Mouse (Mus musculus) ovary, adult 18-20 months (tissue): ENCODE data around the gene Nxf7.
"Not testable (repeated sequence)": the region's sequence is repeated elsewhere in the genome, so short reads cannot be mapped to it uniquely, and the experiment has no call there.

ENCODE experiments used
- DNase-seq: peaks from one replicate; pipeline ENCODE4 v3.0.0; 2022; ENCODE audit warnings: low spot score, mixed read lengths

Nxf7 gene

DNA sequence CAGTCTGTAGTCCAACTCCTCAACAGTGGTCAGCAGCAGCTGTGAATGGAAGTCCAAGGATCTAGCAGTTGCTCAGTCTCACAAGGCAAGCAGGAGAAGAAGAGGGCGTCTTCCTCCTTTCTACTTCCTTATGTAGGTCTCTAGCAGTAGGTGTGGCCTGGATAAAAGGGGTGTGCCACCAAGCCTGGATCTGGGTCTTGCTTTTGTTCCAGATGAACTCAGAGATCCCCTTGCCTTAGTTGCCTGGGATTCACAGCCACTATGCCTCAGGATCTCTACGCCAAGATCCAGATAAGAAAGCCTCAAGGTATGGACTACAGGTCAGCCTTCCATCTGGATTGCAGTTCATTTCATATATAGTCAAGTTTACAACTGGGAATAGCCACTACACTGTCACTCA, at the start of gene Nxf7:
Gene Nxf7 (minus strand): TSS at position 101 of the 400 bp plus-strand sequence.
- no peak for DNase-seq

DNA sequence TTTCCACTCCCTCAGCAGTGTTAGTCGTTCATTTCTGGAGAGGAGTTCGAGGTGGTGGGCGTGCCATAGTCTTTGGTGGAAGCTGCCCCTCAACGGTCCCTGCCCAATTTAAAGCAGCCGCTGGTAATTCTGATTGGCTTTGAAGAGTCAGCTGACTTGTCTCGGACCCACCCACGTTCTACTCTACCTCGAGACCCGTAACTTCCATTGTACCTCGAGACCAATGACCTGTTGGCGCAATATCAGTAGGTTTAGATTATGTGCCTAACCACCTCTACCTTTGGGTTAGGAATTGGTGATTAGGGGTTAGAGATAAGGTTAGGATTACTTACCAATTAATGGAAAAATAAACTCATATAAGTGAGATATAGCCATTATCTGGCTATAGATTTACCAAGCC, 29.0 kb upstream of the Nxf7 start, which contains the start of gene Prame:
Gene Prame (minus strand): TSS at position 101 of the 400 bp plus-strand sequence.
- no peak for DNase-seq

DNA sequence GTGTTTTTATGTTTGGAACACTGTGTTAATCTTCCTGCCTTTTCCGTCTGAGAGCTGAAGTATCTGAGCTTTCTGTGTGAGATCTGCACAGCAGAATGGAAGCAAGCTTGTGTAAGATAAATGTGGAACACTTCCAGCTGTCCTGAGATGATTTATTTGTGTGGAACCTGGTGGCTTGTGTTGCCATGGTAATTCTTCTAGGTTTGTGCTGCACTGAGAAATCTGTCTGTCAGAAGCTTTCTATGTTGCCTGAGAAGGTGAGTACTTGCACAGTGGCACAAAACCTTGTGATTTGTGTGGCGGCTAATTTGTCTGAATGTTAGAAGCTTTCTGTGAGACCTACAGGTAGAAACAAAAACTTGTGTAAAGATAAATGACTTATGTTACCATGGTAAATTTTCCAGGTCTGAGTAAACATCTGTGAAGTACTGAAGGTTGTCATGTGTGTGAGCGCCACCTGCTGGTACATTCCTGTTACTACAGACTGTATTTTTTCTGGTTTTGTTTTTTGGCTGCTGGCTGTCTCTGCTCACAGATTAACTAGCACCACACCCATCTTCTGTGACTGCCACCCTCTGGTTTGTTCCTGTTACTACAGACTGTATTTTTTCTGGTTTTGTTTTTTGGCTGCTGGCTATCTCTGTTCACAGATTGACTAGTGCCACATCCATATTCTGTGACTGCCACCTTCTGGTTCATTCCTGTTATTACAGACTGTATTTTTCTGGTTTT, 2.9 kb upstream of the Nxf7 start:
- not testable (repeated sequence) for DNase-seq

DNA sequence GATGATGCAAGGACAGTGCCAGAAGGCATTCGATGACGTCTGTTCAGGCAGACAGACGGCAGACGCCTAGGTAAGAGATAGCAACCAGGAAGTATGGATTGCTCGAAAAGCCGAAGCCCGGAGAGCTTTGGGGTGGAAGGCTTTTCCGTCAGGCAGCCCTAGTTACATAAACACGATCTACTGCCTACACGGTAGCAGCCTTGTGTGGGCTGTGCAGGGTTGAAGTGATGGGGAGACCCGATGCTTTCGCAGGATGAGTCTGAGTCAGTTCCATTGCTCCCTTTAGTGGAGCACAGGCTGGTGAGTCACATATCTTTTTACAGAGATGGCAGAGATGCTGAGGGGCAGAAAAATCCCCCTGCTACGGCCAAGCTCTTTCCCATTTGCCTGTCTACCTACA, 481 bp downstream of the Nxf7 start:
- no peak for DNase-seq

DNA sequence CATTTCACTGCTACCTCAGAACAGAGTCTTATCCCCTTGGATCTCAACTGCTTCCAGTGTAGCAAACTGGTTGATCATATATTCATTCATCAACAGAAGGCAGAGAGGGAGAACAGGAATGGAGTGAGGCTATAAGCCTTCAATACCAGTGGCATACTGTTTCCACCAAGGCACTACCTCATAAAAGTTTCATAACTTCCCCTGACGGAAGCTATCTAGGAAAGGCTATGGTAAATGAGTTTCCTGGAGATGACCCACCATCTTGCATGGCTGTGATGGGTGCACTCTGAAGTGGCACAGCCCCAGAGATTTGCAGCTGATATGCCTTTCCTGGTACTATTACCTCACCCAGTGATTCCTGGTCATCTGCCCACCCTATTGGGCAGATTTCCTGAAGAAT, 22.2 kb downstream of the Nxf7 start:
- DNase-seq = no peak

DNA sequence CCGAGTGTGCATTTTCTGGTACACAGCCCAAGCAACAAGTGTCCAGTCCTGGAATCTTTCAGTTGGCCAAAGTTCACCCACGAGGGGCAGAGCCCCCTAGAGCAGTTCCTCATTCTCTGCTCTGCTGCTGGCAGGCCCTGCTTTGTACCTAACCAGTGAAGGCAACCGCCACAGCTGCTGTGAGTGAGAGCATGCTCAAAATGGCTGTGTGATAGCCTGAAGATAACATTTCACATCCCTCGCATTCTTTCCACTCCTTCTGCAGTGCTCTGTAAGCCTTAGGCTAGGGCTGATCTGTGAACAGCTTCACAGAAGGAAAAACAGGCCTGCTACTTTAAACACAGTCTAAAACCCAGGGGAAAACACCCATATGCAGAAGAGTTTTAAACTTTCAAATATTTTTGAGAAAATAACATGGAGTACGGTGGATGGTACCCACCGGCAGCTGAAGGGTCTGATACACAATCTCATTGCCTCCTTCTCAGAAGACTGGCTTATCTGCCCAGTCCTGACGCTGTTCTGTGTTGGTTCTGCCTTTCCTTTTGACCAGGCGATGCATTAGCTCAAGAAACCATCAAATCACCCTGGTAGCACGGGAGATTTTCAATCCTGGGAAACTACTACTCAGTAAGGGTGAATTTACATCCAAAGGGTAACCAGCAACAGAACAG, 23.5 kb downstream of the Nxf7 start:
- not testable (repeated sequence) for DNase-seq

DNA sequence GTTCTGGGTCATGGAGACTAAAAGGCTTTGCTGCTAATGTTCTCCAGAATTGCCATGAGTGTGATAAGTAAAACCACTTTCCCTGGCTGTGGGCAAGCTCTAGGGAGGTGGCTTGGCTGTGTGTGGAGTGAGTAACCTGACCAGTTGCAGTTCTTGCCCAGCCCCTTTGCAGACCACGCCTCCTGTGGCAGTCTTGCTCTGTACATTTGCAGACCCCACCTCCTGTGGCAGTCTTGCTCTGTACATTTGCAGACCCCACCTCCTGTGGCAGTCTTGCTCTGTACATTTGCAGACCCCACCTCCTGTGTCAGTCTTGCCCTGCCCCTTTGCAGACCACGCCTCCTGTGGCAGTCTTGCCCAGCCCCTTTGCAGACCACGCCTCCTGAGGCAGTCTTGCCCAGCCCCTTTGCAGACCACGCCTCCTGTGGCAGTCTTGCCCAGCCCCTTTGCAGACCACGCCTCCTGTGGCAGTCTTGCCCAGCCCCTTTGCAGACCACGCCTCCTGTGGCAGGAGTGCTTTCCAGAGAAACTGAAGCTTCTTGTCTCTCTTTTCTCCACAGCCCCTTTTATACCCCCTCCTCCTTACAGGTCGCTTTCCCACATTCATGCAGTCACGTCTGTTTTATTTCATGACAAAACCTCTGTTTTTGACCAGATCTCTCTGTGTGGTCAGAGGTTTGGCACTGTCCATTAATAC, 24.2 kb downstream of the Nxf7 start:
- not testable (repeated sequence) for DNase-seq

DNA sequence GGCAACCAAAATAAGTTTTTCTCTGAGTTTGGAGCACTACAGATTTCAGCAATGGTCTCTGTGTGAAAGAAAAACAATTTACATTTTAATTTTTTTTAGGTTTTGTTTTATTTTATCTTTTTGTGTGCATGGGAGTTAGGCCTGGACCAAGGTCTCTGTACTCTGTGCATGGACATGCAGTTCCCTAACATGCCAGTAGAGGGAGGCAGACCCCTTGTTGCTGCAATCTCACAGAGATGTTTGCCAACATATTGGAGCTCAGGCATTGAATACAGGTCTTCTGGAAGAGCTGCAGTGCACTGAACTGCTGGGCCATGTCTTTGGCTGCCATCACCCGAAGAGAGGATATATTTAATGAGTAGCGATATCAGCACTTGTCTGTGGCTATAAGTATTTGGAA, 29.1 kb downstream of the Nxf7 start:
- DNase-seq = not testable (repeated sequence)

DNA sequence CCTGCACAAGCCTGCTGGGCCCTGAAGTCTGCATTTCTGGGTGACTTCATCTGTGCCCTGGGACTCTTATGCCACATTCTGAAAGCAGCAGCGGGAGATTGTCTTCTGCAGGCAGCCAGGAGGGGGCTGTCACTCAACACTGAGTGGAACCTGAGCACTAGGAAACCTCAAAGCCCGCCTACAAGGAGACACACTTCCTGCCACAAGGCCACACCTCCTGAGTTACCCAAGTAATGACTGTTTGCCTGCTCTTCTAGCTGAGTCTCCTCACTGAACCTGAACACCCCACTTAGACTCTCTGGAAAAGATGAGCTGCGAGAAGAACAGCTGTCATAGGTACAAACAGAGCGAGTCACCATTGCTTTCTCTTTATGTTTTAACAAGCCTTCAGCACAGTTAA, 33.6 kb downstream of the Nxf7 start:
- DNase-seq = not testable (repeated sequence)

DNA sequence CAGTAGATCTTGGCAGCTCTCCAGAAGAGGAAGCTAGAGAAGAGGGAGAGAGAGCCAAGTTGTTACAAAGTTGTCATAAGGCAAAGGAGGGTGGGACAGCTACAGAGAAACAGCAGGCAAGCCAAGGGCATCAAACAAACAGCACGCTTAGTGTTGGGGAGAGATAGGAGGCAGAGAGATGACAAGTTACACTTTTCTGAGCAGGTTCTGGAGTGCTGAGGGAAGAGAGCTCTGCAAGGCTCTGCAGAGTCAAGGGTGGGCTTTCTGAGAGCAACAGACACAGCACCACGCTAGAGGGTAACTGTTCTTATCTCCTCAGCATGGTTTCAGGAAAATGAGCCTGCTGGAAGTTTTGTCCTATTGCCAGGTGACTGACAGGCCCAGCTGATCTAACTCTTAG, 35.7 kb downstream of the Nxf7 start:
- DNase-seq = no peak

DNA sequence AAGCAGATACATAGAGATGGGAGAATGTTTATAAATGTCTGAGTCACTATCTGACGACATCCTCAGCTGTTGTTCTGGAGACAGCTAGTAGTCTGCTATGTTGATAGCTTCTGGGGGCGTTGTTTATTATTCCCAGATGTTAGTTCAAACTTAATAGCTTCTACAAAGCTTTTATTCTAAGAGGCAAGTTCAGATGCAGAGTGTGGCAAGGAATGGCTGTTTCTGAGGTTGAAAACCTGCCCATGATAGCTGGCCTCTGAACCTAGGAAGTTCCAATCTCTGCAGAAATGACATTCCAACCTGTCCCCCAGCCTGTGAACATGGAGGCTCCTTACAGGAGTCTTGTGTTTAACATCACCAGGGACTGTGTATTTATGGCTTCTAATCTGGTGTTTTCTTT, 36.9 kb downstream of the Nxf7 start:
- not testable (repeated sequence) for DNase-seq

DNA sequence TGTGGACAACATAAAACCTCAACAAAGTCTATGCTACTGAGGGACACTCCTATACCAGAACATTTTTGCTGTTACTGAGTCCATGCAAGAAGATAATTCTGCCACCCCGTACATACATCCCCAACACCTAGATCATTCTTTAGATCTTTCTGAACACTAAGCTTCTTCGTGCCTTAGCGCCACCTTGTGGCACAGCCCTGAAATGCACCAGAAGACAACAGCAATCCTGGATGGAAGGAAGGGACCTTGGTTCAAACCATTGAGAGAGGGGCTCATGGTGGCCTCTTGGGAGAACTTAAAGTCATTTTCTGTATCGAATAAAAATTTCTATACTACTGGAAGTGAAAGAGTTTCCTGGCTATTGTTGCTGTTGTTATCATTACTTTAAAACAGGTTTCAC, 37.6 kb downstream of the Nxf7 start:
- DNase-seq = not testable (repeated sequence)

DNA sequence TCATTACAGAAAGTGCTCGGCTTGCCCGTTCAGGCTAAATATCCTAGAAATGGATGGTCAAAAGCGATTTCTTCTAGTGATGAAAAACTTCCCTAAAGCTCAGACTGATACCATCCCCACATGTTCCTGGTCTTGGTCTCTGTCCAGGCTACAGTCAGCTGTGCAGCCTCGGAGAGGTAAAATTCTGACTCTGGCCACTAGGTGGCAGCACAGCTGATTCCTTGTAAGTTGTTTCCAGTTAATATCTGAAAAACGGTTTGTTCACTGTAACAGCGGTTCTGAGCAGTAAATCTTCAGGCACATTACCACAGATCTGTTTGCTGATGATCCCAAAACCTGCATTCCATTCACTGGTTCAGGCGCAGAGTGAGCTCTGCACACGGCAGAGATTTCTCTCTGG, 38.9 kb downstream of the Nxf7 start:
- DNase-seq = not testable (repeated sequence)
